Mouse (Mus musculus): ENCODE results near the gene Scamp5.

- TF ChIP-seq POLR2A (IDR thresholded peaks at IDR 0.05; ENCODE audit: borderline replicate concordance, extremely low read depth, low read depth, low read length) (no peak), CTCF (IDR thresholded peaks at IDR 0.05; ENCODE audit: insufficient read depth, low read length) (no peak)
These were observed 42.7 kb upstream of the Scamp5 start for GRCm38 (mm10) chr9:57510577-57510976.
